Mouse (Mus musculus): ENCODE results near the gene Spata13. TPM values are rescaled to one million over a fixed set of nuclear protein-coding genes. Genes with fewer than 3 reads are reported as not detected.
A peak's percentile ranks its signal among the peaks of the same experiment; 100 is the strongest.

The Spata13 gene
- total and polyA plus RNA-seq, 3 experiments: 0.39 to 1.5 TPM; not detected in 1

DNA sequence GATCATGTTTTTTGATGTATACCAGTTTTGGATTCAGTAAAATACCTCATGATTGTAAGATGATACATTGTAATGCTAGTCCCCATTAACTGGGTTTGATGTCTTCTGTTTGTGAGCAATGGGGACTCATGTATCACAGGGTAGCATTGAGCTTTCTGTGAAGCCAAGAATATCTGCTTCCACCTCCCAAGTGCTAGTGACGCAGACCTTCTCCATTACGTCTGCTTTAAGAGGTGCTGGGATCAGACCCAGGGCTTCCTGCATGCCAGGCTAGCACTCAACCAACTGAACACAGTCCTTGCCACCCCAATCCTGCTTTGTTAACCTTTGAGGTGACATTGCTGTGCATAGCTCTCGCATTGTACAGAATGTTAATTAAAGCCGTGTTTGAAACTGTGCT lies 164.9 kb downstream of the Spata13 start:
- 0 out of 6 replicates have a peak, but pooled peaks of 1 of the 3 experiments have one; percentile 4 for TF ChIP-seq CTCF (IDR thresholded peaks at IDR 0.05 in 2 of 3, conservative IDR thresholded peaks at IDR 0.05 in 1 of 3; ENCODE audit: control insufficient read depth in 1 of 3, insufficient read depth in 1 of 3, low read depth in 2 of 3, low read length in 3 of 3, poor library complexity in 1 of 3, severe bottlenecking in 1 of 3)
- no peak for TF ChIP-seq TBP (IDR thresholded peaks at IDR 0.05; ENCODE audit: low read depth, low read length)
- no peak for DNase-seq (ENCODE audit: low read depth, low spot score)
- H3K4me3 ChIP-seq (ENCODE audit: control insufficient read depth in 1 of 2, insufficient read depth in 1 of 2, low read depth in 2 of 2, low read length in 2 of 2): no peak overlapping the region
- no peak overlapping the region for H3K27ac ChIP-seq (ENCODE audit: control insufficient read depth, low read depth, low read length)
- no peaks in the 10 kb centered on the region for H3K4me1 ChIP-seq (ENCODE audit: control insufficient read depth in 1 of 2, insufficient read depth in 2 of 2, low read length in 2 of 2)
- H3K36me3 ChIP-seq (ENCODE audit: control insufficient read depth in 1 of 2, insufficient read depth in 2 of 2, low read length in 2 of 2): peaks cover 0 to 3% of the 10 kb centered on the region in 2 experiments; a peak in 1 of 4 replicates
- no peaks in the 10 kb centered on the region for H3K27me3 ChIP-seq (ENCODE audit: control insufficient read depth in 1 of 2, insufficient read depth in 2 of 2, low read length in 2 of 2)
- no peaks in the 10 kb centered on the region for H3K9me3 ChIP-seq (replicated peaks; ENCODE audit: insufficient read depth, low read length)
- no peak overlapping the region for H3K9ac ChIP-seq (ENCODE audit: control insufficient read depth, low read depth, low read length, poor library complexity, severe bottlenecking)
- no peaks in the 10 kb centered on the region for H3K79me2 ChIP-seq (ENCODE audit: control insufficient read depth, insufficient read depth, low read length, poor library complexity)

DNA sequence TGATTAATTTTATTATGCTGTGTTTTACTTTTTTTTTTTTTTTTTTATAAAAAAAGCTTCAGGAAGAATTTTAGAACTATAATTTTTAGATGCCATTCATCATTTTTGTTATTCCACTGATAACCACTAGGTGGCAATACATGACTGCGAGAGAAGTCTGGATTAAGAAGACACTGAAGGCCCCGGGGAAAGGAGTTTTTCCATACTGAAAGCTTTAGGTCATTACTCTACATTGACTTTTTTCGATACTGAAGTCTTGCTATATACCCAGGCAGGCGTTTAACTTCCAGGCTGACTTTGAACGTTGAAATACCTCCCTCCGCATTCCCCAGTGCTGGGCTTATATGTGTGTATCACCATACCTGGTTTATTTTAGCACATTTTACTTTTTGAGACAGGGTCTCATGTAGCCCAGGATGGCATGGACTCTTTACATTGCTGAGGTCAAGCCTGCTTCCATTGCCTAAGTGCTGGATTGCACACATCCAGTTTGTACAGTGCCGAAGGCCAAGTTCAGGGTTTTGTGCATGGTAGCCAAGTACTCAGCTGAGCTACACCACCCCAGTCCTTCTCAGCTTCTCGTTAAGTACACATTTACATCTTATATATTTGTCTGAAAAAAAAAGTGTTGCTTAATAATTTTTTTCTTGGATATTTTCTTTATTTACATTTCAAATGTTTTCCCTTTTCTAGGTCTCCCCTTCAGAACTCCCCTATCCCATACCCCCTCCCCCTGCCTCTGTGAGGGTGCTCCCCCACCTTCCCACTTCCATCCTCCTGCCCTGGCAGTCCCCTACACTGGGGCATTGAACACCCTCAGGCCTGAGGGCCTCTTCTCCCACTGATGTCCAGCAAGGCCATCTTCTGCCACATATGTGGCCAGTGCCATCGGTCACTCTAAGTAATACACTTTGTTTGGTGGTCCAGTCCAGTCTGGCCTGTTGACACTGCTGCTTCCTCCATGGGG lies 166.2 kb downstream of the Spata13 start:
- no peak overlapping the region for H3K27ac ChIP-seq (ENCODE audit: control insufficient read depth, low read depth, low read length)
- no peaks in the 10 kb centered on the region for H3K79me2 ChIP-seq (ENCODE audit: control insufficient read depth, insufficient read depth, low read length, poor library complexity)
- no peaks in the 10 kb centered on the region for H3K27me3 ChIP-seq (ENCODE audit: control insufficient read depth in 1 of 2, insufficient read depth in 2 of 2, low read length in 2 of 2)
- TF ChIP-seq ZC3H11A (IDR thresholded peaks at IDR 0.05; ENCODE audit: low read depth, low read length) (peak; percentile 61), NELFE (IDR thresholded peaks at IDR 0.05; ENCODE audit: low read depth, low read length) (no peak), POLR2A (IDR thresholded peaks at IDR 0.05; ENCODE audit: control insufficient read depth in 1 of 2, insufficient read depth in 1 of 2, low read depth in 1 of 2, low read length in 2 of 2, poor library complexity in 1 of 2) (no peak), ZMIZ1 (IDR thresholded peaks at IDR 0.05; ENCODE audit: low read depth, low read length) (no peak), TBP (IDR thresholded peaks at IDR 0.05; ENCODE audit: low read depth, low read length) (no peak), USF1 (IDR thresholded peaks at IDR 0.05; ENCODE audit: low read depth, low read length) (no peak), MXI1 (IDR thresholded peaks at IDR 0.05; ENCODE audit: low read depth, low read length) (no peak), UBTF (IDR thresholded peaks at IDR 0.05; ENCODE audit: borderline replicate concordance, insufficient read depth, low read depth, low read length) (no peak), RCOR1 (IDR thresholded peaks at IDR 0.05; ENCODE audit: low read depth, low read length) (no peak), RAD21 (IDR thresholded peaks at IDR 0.05; ENCODE audit: low read depth, low read length) (peak; percentile 89), POLR2AphosphoS5 (IDR thresholded peaks at IDR 0.05; ENCODE audit: borderline replicate concordance, low read depth, low read length) (no peak), SMC3 (IDR thresholded peaks at IDR 0.05; ENCODE audit: low read depth, low read length) (peak; percentile 75), CTCF (IDR thresholded peaks at IDR 0.05 in 2 of 3, conservative IDR thresholded peaks at IDR 0.05 in 1 of 3; ENCODE audit: control insufficient read depth in 1 of 3, insufficient read depth in 1 of 3, low read depth in 2 of 3, low read length in 3 of 3, poor library complexity in 1 of 3, severe bottlenecking in 1 of 3) (peak; percentile 15 to 76 (median 33); a peak in 3 of 6 replicates), ZNF384 (IDR thresholded peaks at IDR 0.05; ENCODE audit: low read depth, low read length) (peak; percentile 51; the same call in 1 of the 2 replicates), GATA1 (IDR thresholded peaks at IDR 0.05; ENCODE audit: low read depth, low read length) (no peak), NRF1 (IDR thresholded peaks at IDR 0.05; ENCODE audit: insufficient read depth, low read depth, low read length, poor library complexity, severe bottlenecking) (no peak), USF2 (IDR thresholded peaks at IDR 0.05; ENCODE audit: borderline replicate concordance in 1 of 2, insufficient read depth in 1 of 2, low read depth in 1 of 2, low read length in 2 of 2) (no peak), MAFK (IDR thresholded peaks at IDR 0.05; ENCODE audit: borderline replicate concordance, low read depth, low read length) (no peak), CHD2 (IDR thresholded peaks at IDR 0.05; ENCODE audit: low read length) (no peak)
- H3K4me3 ChIP-seq (ENCODE audit: control insufficient read depth in 1 of 2, insufficient read depth in 1 of 2, low read depth in 2 of 2, low read length in 2 of 2): no peak overlapping the region
- H3K36me3 ChIP-seq (ENCODE audit: control insufficient read depth in 1 of 2, insufficient read depth in 2 of 2, low read length in 2 of 2): peaks cover 0 to 3% of the 10 kb centered on the region in 2 experiments; a peak in 1 of 4 replicates
- no peak overlapping the region for H3K9ac ChIP-seq (ENCODE audit: control insufficient read depth, low read depth, low read length, poor library complexity, severe bottlenecking)
- H3K9me3 ChIP-seq (replicated peaks; ENCODE audit: insufficient read depth, low read length): no peaks in the 10 kb centered on the region
- peak; percentile 68 for DNase-seq (ENCODE audit: low read depth, low spot score)
- no peaks in the 10 kb centered on the region for H3K4me1 ChIP-seq (ENCODE audit: control insufficient read depth in 1 of 2, insufficient read depth in 2 of 2, low read length in 2 of 2)

All from MEL (cell line).